Mouse (Mus musculus): ENCODE results near the gene Oog2. TPM values are rescaled to one million over a fixed set of nuclear protein-coding genes. Genes with fewer than 3 reads are reported as not detected.
"Not testable (repeated sequence)": the region's sequence is repeated elsewhere in the genome, so short reads cannot be mapped to it uniquely, and the experiment has no call there.

Oog2 gene
- polyA plus RNA-seq (2015; fragmentation: Nextera tagmentation; extraction: Ambion mirVana): not detected in 2 replicates

DNA sequence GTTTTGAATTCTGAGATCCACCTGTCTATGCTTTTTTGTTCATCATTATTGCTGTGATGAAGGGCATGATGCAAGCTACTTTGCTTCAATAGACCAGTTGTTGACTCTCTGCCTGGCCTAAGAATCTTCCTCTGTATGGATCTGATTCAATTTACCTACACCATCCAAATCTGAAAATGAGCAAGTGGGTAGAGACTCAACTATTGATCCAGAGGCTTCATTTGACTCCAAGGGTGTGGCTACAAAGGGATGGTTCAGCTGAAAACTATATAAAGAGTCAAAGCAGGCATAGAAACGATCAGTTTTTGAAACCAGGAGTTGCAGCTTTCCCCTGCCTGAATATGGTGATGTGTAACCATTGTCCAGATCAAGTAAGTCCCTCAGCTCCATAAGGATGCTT, at the start of gene Oog2:
TSS of gene Oog2 (plus strand) at position 301 of the 400 bp plus-strand sequence.
- 16% methylated on average over 1 of the region's 1 CpGs for WGBS

GRCm38 (mm10) chr4:144162563-144162962, 28.0 kb upstream of the Oog2 start, which contains the start of gene Oog3:
Gene Oog3, minus strand, starts transcription at chr4:144162663.
- H3K4me2 ChIP-seq (replicated peaks; ENCODE audit: low read depth): no peak within 1 kb of the TSS
- no peak within 1 kb of the TSS for H3K9ac ChIP-seq (ENCODE audit: low read length)
- ATAC-seq (ENCODE audit: low FRiP score, low TSS enrichment) (no peak), DNase-seq (ENCODE audit: low spot score) (no peak)
- no peaks in the 10 kb centered on the region for H3K36me3 ChIP-seq (ENCODE audit: control insufficient read depth, insufficient read depth, low read length)
- WGBS: 75% methylated on average over 1 of the region's 1 CpGs
- H3K27ac ChIP-seq (replicated peaks): no peak within 1 kb of the TSS
- no peak for TF ChIP-seq EP300 (optimal IDR thresholded peaks at IDR 0.05)
- no peak within 1 kb of the TSS for H3K4me3 ChIP-seq (ENCODE audit: low read depth, low read length)
- no peaks in the 10 kb centered on the region for H3K9me3 ChIP-seq (ENCODE audit: control insufficient read depth, low read length)
- H3K27me3 ChIP-seq (ENCODE audit: control insufficient read depth, insufficient read depth, low read length): no peaks in the 10 kb centered on the region
- H3K4me1 ChIP-seq (replicated peaks; ENCODE audit: control insufficient read depth, insufficient read depth): no peaks in the 10 kb centered on the region

More for the DNA sequence above, at the start of gene Oog2:
- no peaks in the 10 kb centered on the region for H3K9me3 ChIP-seq (ENCODE audit: control insufficient read depth, low read length)
- no peak within 1 kb of the TSS for H3K9ac ChIP-seq (ENCODE audit: low read length)
- H3K4me2 ChIP-seq (replicated peaks; ENCODE audit: low read depth): no peak within 1 kb of the TSS
- no peaks in the 10 kb centered on the region for H3K36me3 ChIP-seq (ENCODE audit: control insufficient read depth, insufficient read depth, low read length)
- no peak for TF ChIP-seq CTCF (IDR thresholded peaks at IDR 0.05; ENCODE audit: low read depth)
- TF ChIP-seq EP300 (optimal IDR thresholded peaks at IDR 0.05): no peak
- no peak for ATAC-seq (ENCODE audit: low FRiP score, low TSS enrichment)
- no peak for DNase-seq (ENCODE audit: low spot score)
- no peaks in the 10 kb centered on the region for H3K27me3 ChIP-seq (ENCODE audit: control insufficient read depth, insufficient read depth, low read length)
- no peak within 1 kb of the TSS for H3K4me3 ChIP-seq (ENCODE audit: low read depth, low read length)
- H3K27ac ChIP-seq (replicated peaks): no peak within 1 kb of the TSS
- H3K4me1 ChIP-seq (replicated peaks; ENCODE audit: control insufficient read depth, insufficient read depth): no peaks in the 10 kb centered on the region

GRCm38 (mm10) chr4:144213218-144213617, 22.7 kb downstream of the Oog2 start, which contains the start of gene C87977:
Gene C87977, minus strand, starts transcription at chr4:144213318.
- H3K9me3 ChIP-seq (ENCODE audit: control insufficient read depth, low read length); DNase-seq (ENCODE audit: low spot score); H3K27me3 ChIP-seq (ENCODE audit: control insufficient read depth, insufficient read depth, low read length); H3K9ac ChIP-seq (ENCODE audit: low read length); H3K4me1 ChIP-seq (replicated peaks; ENCODE audit: control insufficient read depth, insufficient read depth); H3K4me2 ChIP-seq (replicated peaks; ENCODE audit: low read depth); H3K27ac ChIP-seq (replicated peaks); H3K36me3 ChIP-seq (ENCODE audit: control insufficient read depth, insufficient read depth, low read length); ATAC-seq (ENCODE audit: low FRiP score, low TSS enrichment); H3K4me3 ChIP-seq (ENCODE audit: low read depth, low read length): not testable (repeated sequence)
- WGBS: 75% methylated on average over 1 of the region's 1 CpGs

Other genes starting within 250 kb of the Oog2 start
- gene Pramef25, start 239.7 kb upstream of the Oog2 start, polyA plus RNA-seq (2015; fragmentation: Nextera tagmentation; extraction: Ambion mirVana): not detected in 2 replicates
- not detected in 2 replicates for gene Gm13101, start 223.8 kb upstream of the Oog2 start, polyA plus RNA-seq (2015; fragmentation: Nextera tagmentation; extraction: Ambion mirVana)
- gene Pramef17, start 196.3 kb upstream of the Oog2 start, polyA plus RNA-seq (2015; fragmentation: Nextera tagmentation; extraction: Ambion mirVana): not detected in 2 replicates
- not detected in 2 replicates for gene Pramel4, start 131.6 kb upstream of the Oog2 start, polyA plus RNA-seq (2015; fragmentation: Nextera tagmentation; extraction: Ambion mirVana)
- gene Gm13102, start 84.2 kb upstream of the Oog2 start, polyA plus RNA-seq (2015; fragmentation: Nextera tagmentation; extraction: Ambion mirVana): not detected in 2 replicates
- not detected in 2 replicates for gene Oog3, start 28.1 kb upstream of the Oog2 start, polyA plus RNA-seq (2015; fragmentation: Nextera tagmentation; extraction: Ambion mirVana)
- gene C87977, start 22.6 kb downstream of the Oog2 start, polyA plus RNA-seq (2015; fragmentation: Nextera tagmentation; extraction: Ambion mirVana): not detected in 2 replicates
- gene Pramel5, start 89.8 kb downstream of the Oog2 start, polyA plus RNA-seq (2015; fragmentation: Nextera tagmentation; extraction: Ambion mirVana): not detected in 2 replicates
- gene Gm13128, start 139.5 kb downstream of the Oog2 start, polyA plus RNA-seq (2015; fragmentation: Nextera tagmentation; extraction: Ambion mirVana): not detected in 2 replicates
- gene Gm13119, start 167.2 kb downstream of the Oog2 start, polyA plus RNA-seq (2015; fragmentation: Nextera tagmentation; extraction: Ambion mirVana): not detected in 2 replicates
- gene Pramef20, start 187.2 kb downstream of the Oog2 start, polyA plus RNA-seq (2015; fragmentation: Nextera tagmentation; extraction: Ambion mirVana): not detected in 2 replicates
- 0.25 and 0.28 TPM in 2 replicates for gene Pramef12, start 217.7 kb downstream of the Oog2 start, polyA plus RNA-seq (2015; fragmentation: Nextera tagmentation; extraction: Ambion mirVana)
- not detected in 2 replicates for gene 1700012P22Rik, start 248.1 kb downstream of the Oog2 start, polyA plus RNA-seq (2015; fragmentation: Nextera tagmentation; extraction: Ambion mirVana)

Data from stomach, postnatal 0 days (tissue).